Mouse (Mus musculus) adrenal gland, postnatal 14 days (tissue): Measurements from ENCODE around the gene Ralgds. TPM values are rescaled to one million over a fixed set of nuclear protein-coding genes. Genes with fewer than 3 reads are reported as not detected.

Source experiments
- DNase-seq: peaks from one replicate; pipeline ENCODE4 v3.0.0; 2021; ENCODE audit warnings: mixed read lengths
- total RNA-seq: library from RNA; stranded (reverse); gene quantifications from 2 replicates; pipeline ENCODE4 v1.2.3, GENCODE M21; 2021

Ralgds gene
- total RNA-seq, 1 experiment from 2014 or later = 27.0 TPM

GRCm38 (mm10) chr2:28532938-28533771, 20.2 kb downstream of the Ralgds start:
- DNase-seq = peak; percentile 95

- no peak for DNase-seq
Observed at GRCm38 (mm10) chr2:28533901-28534435, 21.0 kb downstream of the Ralgds start.

GRCm38 (mm10) chr2:28534436-28535262, 21.7 kb downstream of the Ralgds start:
- DNase-seq = peak; percentile 72

- no peak for DNase-seq
Observed at GRCm38 (mm10) chr2:28535263-28535540, 22.3 kb downstream of the Ralgds start.

- peak; percentile 68 for DNase-seq
Observed at GRCm38 (mm10) chr2:28535650-28536049, 22.7 kb downstream of the Ralgds start.

- DNase-seq = no peak
Observed at GRCm38 (mm10) chr2:28536166-28536565, 23.2 kb downstream of the Ralgds start.

GRCm38 (mm10) chr2:28536766-28537633, 24.1 kb downstream of the Ralgds start:
- no peak for DNase-seq

- no peak for DNase-seq
Observed at GRCm38 (mm10) chr2:28537634-28537920, 24.7 kb downstream of the Ralgds start.

- no peak for DNase-seq
Observed at GRCm38 (mm10) chr2:28537995-28538816, 25.3 kb downstream of the Ralgds start.

- DNase-seq = no peak
Observed at GRCm38 (mm10) chr2:28538817-28539128, 25.8 kb downstream of the Ralgds start.

GRCm38 (mm10) chr2:28539206-28539605, 26.3 kb downstream of the Ralgds start:
- DNase-seq = peak; percentile 73

- no peak for DNase-seq
Observed at GRCm38 (mm10) chr2:28539949-28540348, 27.0 kb downstream of the Ralgds start.

GRCm38 (mm10) chr2:28540587-28541227, 27.8 kb downstream of the Ralgds start:
- no peak for DNase-seq

- peak; percentile 62 for DNase-seq
Observed at GRCm38 (mm10) chr2:28543894-28544293, 31.0 kb downstream of the Ralgds start.

- no peak for DNase-seq
Observed at GRCm38 (mm10) chr2:28545976-28546375, 33.1 kb downstream of the Ralgds start.

GRCm38 (mm10) chr2:28546560-28546959, 33.6 kb downstream of the Ralgds start:
- DNase-seq = no peak

- DNase-seq = peak; percentile 92
Observed at GRCm38 (mm10) chr2:28547237-28548172, 34.6 kb downstream of the Ralgds start.

GRCm38 (mm10) chr2:28549157-28549556, 36.2 kb downstream of the Ralgds start:
- no peak for DNase-seq

GRCm38 (mm10) chr2:28552301-28552700, 39.4 kb downstream of the Ralgds start:
- DNase-seq = no peak

- DNase-seq = no peak
Observed at GRCm38 (mm10) chr2:28557452-28557851, 44.5 kb downstream of the Ralgds start.
